Mouse (Mus musculus) hindbrain, embryonic 10.5 days (tissue): ENCODE data around the gene Babam2. TPM values are rescaled to one million over a fixed set of nuclear protein-coding genes. Genes with fewer than 3 reads are reported as not detected.

ENCODE experiments used
- DNase-seq: peaks from one replicate; pipeline ENCODE4 v3.0.0-alpha.2; 2017; ENCODE audit warnings: low spot score
- H3K27ac ChIP-seq: fragments of 300-500 bp; sonication (generic); 2 replicates; pipeline ENCODE4 v1.5.1; 2016; ENCODE audit warnings: mild to moderate bottlenecking, moderate library complexity
- H3K27me3 ChIP-seq: fragments of 300-500 bp; sonication (generic); 2 replicates; pipeline ENCODE4 v1.6.1; 2016; ENCODE audit warnings: mild to moderate bottlenecking; ENCODE audit not compliant: poor library complexity, insufficient read depth, severe bottlenecking
- H3K36me3 ChIP-seq: fragments of 300-500 bp; sonication (generic); 2 replicates; pipeline ENCODE4 v1.6.1; 2016; ENCODE audit warnings: mild to moderate bottlenecking, moderate library complexity
- H3K4me1 ChIP-seq: fragments of 300-500 bp; sonication (generic); replicated peaks from 2 replicates; pipeline ENCODE4 v1.6.1; 2016; ENCODE audit warnings: mild to moderate bottlenecking
- H3K4me3 ChIP-seq: fragments of 300-500 bp; sonication (generic); 2 replicates; pipeline ENCODE4 v1.5.1; 2016; ENCODE audit warnings: mild to moderate bottlenecking, moderate library complexity
- H3K9me3 ChIP-seq: fragments of 300-500 bp; sonication (generic); 2 replicates; pipeline ENCODE4 v1.6.1; 2016; ENCODE audit warnings: mild to moderate bottlenecking, moderate library complexity
- WGBS: fragments of 180-500 bp; shearing (Covaris S2); methylation state at CpG from one replicate; pipeline ENCODE4 v1.1.7; 2016; 5-methylcytosine and 5-hydroxymethylcytosine counted together
- polyA plus RNA-seq: library from polyadenylated mRNA; unstranded; fragments of >200 nt; fragmentation: Nextera tagmentation; extraction: Ambion mirVana; gene quantifications from 2 replicates; pipeline ENCODE4 v1.2.1, GENCODE M21; 2016

The Babam2 gene
- polyA plus RNA-seq, 1 experiment from 2014 or later = 36.8 TPM

- Histone ChIP-seq H3K4me3 (no peak overlapping the region), H3K27ac (no peak overlapping the region), H3K4me1 (no peaks in the 10 kb centered on the region), H3K9me3 (no peaks in the 10 kb centered on the region), H3K36me3 (no peaks in the 10 kb centered on the region), H3K27me3 (no peaks in the 10 kb centered on the region)
- no peak for DNase-seq
- 90% methylated on average over 5 of the region's 5 CpGs for WGBS
Measured at GRCm38 (mm10) chr5:32066015-32066734, 368.7 kb downstream of the Babam2 start.

GRCm38 (mm10) chr5:32066839-32067238 lies 369.4 kb downstream of the Babam2 start:
- 86% methylated on average over 2 of the region's 2 CpGs for WGBS
- DNase-seq = no peak

GRCm38 (mm10) chr5:32068616-32069015 lies 371.1 kb downstream of the Babam2 start:
- Histone ChIP-seq H3K9me3 (no peaks in the 10 kb centered on the region), H3K4me1 (0 out of 2 replicates have a peak, but pooled peaks cover 3% of the 10 kb centered on the region), H3K36me3 (no peaks in the 10 kb centered on the region), H3K4me3 (no peak overlapping the region), H3K27me3 (no peaks in the 10 kb centered on the region), H3K27ac (no peak overlapping the region; the same call in 1 of the 2 replicates)
- 92% methylated on average over 3 of the region's 3 CpGs for WGBS
- DNase-seq = no peak

More at GRCm38 (mm10) chr5:32066839-32067238, 369.4 kb downstream of the Babam2 start:
- Histone ChIP-seq H3K27me3 (no peaks in the 10 kb centered on the region), H3K9me3 (no peaks in the 10 kb centered on the region), H3K27ac (no peak overlapping the region), H3K36me3 (no peaks in the 10 kb centered on the region), H3K4me1 (0 out of 2 replicates have a peak, but pooled peaks cover 3% of the 10 kb centered on the region), H3K4me3 (no peak overlapping the region)

GRCm38 (mm10) chr5:32069096-32069495 lies 371.6 kb downstream of the Babam2 start:
- DNase-seq = no peak
- WGBS = 75% methylated on average over 4 of the region's 4 CpGs

GRCm38 (mm10) chr5:32069566-32070169 lies 372.2 kb downstream of the Babam2 start:
- Histone ChIP-seq H3K4me3 (no peak overlapping the region), H3K9me3 (no peaks in the 10 kb centered on the region), H3K27me3 (no peaks in the 10 kb centered on the region), H3K4me1 (0 out of 2 replicates have a peak, but pooled peaks cover 3% of the 10 kb centered on the region), H3K36me3 (no peaks in the 10 kb centered on the region), H3K27ac (no peak overlapping the region)
- WGBS = 85% methylated on average over 10 of the region's 10 CpGs
- no peak for DNase-seq

More at GRCm38 (mm10) chr5:32069096-32069495, 371.6 kb downstream of the Babam2 start:
- no peak overlapping the region for H3K4me3 ChIP-seq
- no peaks in the 10 kb centered on the region for H3K27me3 ChIP-seq
- 0 out of 2 replicates have a peak, but pooled peaks cover 3% of the 10 kb centered on the region for H3K4me1 ChIP-seq
- no peaks in the 10 kb centered on the region for H3K9me3 ChIP-seq
- no peak overlapping the region for H3K27ac ChIP-seq
- H3K36me3 ChIP-seq = no peaks in the 10 kb centered on the region

- Histone ChIP-seq H3K36me3 (no peaks in the 10 kb centered on the region), H3K4me1 (0 out of 2 replicates have a peak, but pooled peaks cover 3% of the 10 kb centered on the region), H3K4me3 (no peak overlapping the region), H3K27me3 (no peaks in the 10 kb centered on the region), H3K27ac (no peak overlapping the region), H3K9me3 (no peaks in the 10 kb centered on the region)
- WGBS = 88% methylated on average over 3 of the region's 3 CpGs
- no peak for DNase-seq
Measured at GRCm38 (mm10) chr5:32070781-32071180, 373.3 kb downstream of the Babam2 start.

DNA sequence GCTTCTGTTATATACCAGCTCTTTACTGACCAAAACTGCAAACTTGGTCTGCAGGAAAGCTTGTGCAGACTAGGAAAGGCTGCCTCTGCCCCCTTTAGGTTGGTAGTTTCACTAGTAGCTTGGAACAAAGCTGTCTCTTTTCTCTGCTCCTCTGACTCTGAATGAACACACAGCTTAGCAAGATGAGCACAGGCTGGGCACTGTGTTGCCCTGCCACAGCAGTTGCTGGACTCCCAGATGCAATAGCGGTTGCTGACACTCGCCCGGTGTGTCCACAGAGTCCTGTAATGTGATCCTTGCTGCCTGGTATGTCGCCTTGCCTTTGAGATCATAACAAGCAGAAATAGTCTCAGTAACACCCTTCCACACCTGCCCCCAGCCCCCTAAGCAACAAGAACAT lies 373.8 kb downstream of the Babam2 start:
- Histone ChIP-seq H3K4me3 (no peak overlapping the region), H3K27me3 (no peaks in the 10 kb centered on the region), H3K9me3 (no peaks in the 10 kb centered on the region), H3K36me3 (no peaks in the 10 kb centered on the region), H3K4me1 (0 out of 2 replicates have a peak, but pooled peaks cover 3% of the 10 kb centered on the region), H3K27ac (no peak overlapping the region; the same call in 1 of the 2 replicates)
- 71% methylated on average over 4 of the region's 4 CpGs for WGBS
- DNase-seq = no peak

- 91% methylated on average over 5 of the region's 5 CpGs for WGBS
- Histone ChIP-seq H3K9me3 (no peaks in the 10 kb centered on the region), H3K4me3 (no peak overlapping the region), H3K27ac (no peak overlapping the region), H3K4me1 (0 out of 2 replicates have a peak, but pooled peaks cover 3% of the 10 kb centered on the region), H3K36me3 (no peaks in the 10 kb centered on the region), H3K27me3 (no peaks in the 10 kb centered on the region)
- no peak for DNase-seq
Measured at GRCm38 (mm10) chr5:32071824-32072223, 374.3 kb downstream of the Babam2 start.

DNA sequence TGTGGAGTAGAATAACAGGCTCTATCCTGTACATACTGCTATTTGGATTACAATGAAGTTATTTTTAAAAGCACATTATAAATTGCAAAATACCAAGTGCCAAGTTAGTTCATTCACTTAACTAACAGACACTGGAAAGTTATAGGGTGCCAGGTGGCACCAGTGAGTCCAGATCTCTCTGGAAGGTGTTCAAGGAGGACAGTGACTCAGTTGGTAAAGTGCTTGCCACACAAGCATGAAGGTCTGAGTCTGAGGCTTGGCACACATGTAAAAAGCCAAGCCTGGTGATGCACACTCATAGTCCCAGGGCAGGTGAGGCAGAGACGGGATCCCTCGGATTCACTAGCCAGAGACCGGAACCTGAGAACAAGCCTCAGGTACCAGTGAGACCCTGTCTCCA lies 375.4 kb downstream of the Babam2 start:
- 91% methylated on average over 3 of the region's 3 CpGs for WGBS
- H3K9me3 ChIP-seq = no peaks in the 10 kb centered on the region
- no peaks in the 10 kb centered on the region for H3K27me3 ChIP-seq
- H3K4me3 ChIP-seq = no peak overlapping the region
- no peak for DNase-seq
- 0 out of 2 replicates have a peak, but pooled peaks cover 3% of the 10 kb centered on the region for H3K4me1 ChIP-seq
- no peak overlapping the region for H3K27ac ChIP-seq
- H3K36me3 ChIP-seq = no peaks in the 10 kb centered on the region

- Histone ChIP-seq H3K27ac (no peak overlapping the region), H3K36me3 (no peaks in the 10 kb centered on the region), H3K4me1 (0 out of 2 replicates have a peak, but pooled peaks cover 3% of the 10 kb centered on the region), H3K27me3 (no peaks in the 10 kb centered on the region), H3K9me3 (no peaks in the 10 kb centered on the region), H3K4me3 (no peak overlapping the region)
- WGBS = 88% methylated on average over 3 of the region's 3 CpGs
- no peak for DNase-seq
Measured at GRCm38 (mm10) chr5:32074053-32074452, 376.6 kb downstream of the Babam2 start.

DNA sequence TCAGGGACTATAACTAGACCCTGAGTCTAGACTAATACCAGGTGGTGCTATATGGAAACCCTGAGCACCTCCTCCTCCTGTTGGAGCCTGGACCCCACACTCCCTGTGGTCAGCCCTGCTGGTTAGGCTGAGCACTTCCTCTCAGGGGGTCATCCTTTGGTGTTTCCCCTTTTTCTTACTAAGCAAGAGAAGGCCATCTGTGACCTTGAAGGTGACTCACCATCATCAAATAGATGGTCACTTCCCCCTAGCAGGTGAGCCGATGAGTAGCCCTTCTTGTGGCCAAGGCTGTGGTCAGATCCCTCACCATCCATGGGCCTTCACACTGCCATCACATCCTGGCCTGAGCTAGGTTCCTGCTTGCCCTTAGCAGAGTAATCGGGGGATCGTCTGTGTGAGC lies 379.7 kb downstream of the Babam2 start:
- no peak for DNase-seq
- H3K27me3 ChIP-seq = no peaks in the 10 kb centered on the region
- H3K4me3 ChIP-seq = no peak overlapping the region
- H3K27ac ChIP-seq = no peak overlapping the region
- no peaks in the 10 kb centered on the region for H3K36me3 ChIP-seq
- H3K9me3 ChIP-seq = no peaks in the 10 kb centered on the region
- H3K4me1 ChIP-seq = peaks cover 9% of the 10 kb centered on the region
- 88% methylated on average over 3 of the region's 3 CpGs for WGBS

DNA sequence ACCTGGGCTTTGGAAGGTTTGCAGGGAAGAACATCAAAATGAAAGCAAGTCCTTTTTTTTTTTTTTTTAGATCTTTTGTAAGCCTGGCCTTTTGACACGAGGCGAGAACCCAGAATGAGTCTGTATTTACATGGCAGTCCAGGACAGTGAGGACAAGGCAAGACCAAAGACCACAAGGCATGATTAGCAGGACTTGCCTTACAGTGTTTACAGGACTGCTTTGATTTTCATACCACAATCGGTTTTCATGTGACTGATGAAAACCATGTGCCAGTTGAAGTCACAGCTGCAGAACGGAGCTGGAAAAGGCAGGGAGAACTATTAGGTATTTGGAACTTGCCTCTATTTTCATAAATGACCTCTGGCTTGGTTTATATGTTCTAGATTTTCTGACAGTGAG lies 381.5 kb downstream of the Babam2 start:
- 79% methylated on average over 4 of the region's 4 CpGs for WGBS
- DNase-seq = no peak
- no peak overlapping the region for H3K4me3 ChIP-seq

More for the DNA sequence above, 381.5 kb downstream of the Babam2 start:
- H3K9me3 ChIP-seq = no peaks in the 10 kb centered on the region
- no peaks in the 10 kb centered on the region for H3K36me3 ChIP-seq
- H3K4me1 ChIP-seq = peaks cover 9% of the 10 kb centered on the region
- H3K27me3 ChIP-seq = no peaks in the 10 kb centered on the region
- no peak overlapping the region for H3K27ac ChIP-seq
